Comparison of ENCODE assay signal across 24 mouse cellular contexts in the genomic region with DNA sequence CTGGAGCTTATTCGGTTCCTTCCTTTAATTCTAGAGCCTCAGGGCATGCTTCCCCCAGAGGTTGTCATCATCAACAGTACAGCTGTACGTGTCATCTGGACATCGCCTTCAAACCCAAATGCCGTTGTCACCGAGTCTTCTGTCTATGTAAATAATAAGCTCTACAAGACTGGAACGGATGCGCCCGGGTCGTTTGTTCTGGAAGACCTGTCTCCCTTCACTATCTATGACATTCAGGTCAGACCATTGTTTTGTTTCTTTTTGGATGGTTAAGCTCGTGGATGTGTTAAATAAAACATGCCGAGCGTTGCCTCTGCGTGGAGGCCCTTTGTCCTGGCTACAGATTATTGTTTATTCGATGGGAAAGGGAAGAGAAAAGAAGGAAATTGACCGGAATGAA.
A peak's percentile ranks its signal among the peaks of the same experiment; 100 is the strongest.
DNase-seq lines count a peak whose midpoint lies in the region; ATAC-seq and TF ChIP-seq lines count a peak whose summit lies in the region.
"Had no signal": no experiment of that assay in that cellular context is flagged by ENCODE, and none has a peak within 500 bp of the region (broad histone marks: within the 10 kb centered on the region; RNA-seq: fewer than 3 reads in every experiment).

No protein-coding gene starts in this region.

- no peak for TF ChIP-seq CTCF in lung, embryonic 14.5 days (IDR thresholded peaks at IDR 0.05; ENCODE audit: low read depth)
- TF ChIP-seq CTCF in hindbrain, postnatal 0 days (IDR thresholded peaks at IDR 0.05; ENCODE audit: low read depth) = no peak

- no peak for ATAC-seq in lung, embryonic 14.5 days (ENCODE audit: insufficient read depth)
- ATAC-seq in hindbrain, postnatal 0 days = no peak
- ATAC-seq: CD4-positive, CD25-positive, alpha-beta regulatory T cell, adult 4 months; forebrain, embryonic 16.5 days; Patski had no signal

- DNase-seq in heart, adult 11 months = peak; percentile 62
- DNase-seq in heart, adult 9 months (ENCODE audit: low spot score in 2 of 2) = no peak
- peak; percentile 26 for DNase-seq in lung, embryonic 14.5 days
- no peak for DNase-seq in lung, adult 18-20 months
- DNase-seq in Muller cell, postnatal 12 days (ENCODE audit: inconsistent ontology term) = peak; percentile 14
- peak; percentile 13 for DNase-seq in hindbrain, postnatal 0 days (ENCODE audit: low spot score)
- no peak for DNase-seq in MN1 (ENCODE audit: low spot score)
- DNase-seq: adrenal gland, postnatal 36 days; cerebellum, adult 9-11 months; gastrocnemius, postnatal 14 days; heart, adult 18-20 months; kidney, adult 18-20 months; kidney, postnatal 25 days; liver; lung, postnatal 14 days; thymus, postnatal 14 days had no signal

- no peak overlapping the region for H3K4me2 ChIP-seq in lung, embryonic 14.5 days
- no peak overlapping the region for H3K4me2 ChIP-seq in hindbrain, postnatal 0 days (ENCODE audit: low read depth, low read length)
- H3K4me2 ChIP-seq: liver, embryonic 15.5 days had no signal

- no peak overlapping the region for H3K9ac ChIP-seq in lung, embryonic 14.5 days
- H3K9ac ChIP-seq in hindbrain, postnatal 0 days (replicated peaks; ENCODE audit: low read length) = no peak overlapping the region
- H3K9ac ChIP-seq: liver, embryonic 15.5 days had no signal

- no peak overlapping the region for H3K27ac ChIP-seq in lung, embryonic 14.5 days (ENCODE audit: low read depth)
- H3K27ac ChIP-seq in hindbrain, postnatal 0 days = no peak overlapping the region
- H3K27ac ChIP-seq: forebrain, embryonic 10.5 days; layer of hippocampus, adult 2 months; limb, embryonic 10.5 days; liver, embryonic 15.5 days had no signal

- no peak overlapping the region for H3K4me3 ChIP-seq in lung, embryonic 14.5 days (ENCODE audit: low read depth, low read length)
- H3K4me3 ChIP-seq in hindbrain, postnatal 0 days (ENCODE audit: low read length) = no peak overlapping the region
- H3K4me3 ChIP-seq: forebrain, embryonic 10.5 days; layer of hippocampus, adult 2 months; limb, embryonic 10.5 days; liver, embryonic 15.5 days; megakaryocyte, embryonic 14.5 days had no signal

- H3K4me1 ChIP-seq in lung, embryonic 14.5 days (ENCODE audit: insufficient read depth) = no peaks in the 10 kb centered on the region
- H3K4me1 ChIP-seq in hindbrain, postnatal 0 days (ENCODE audit: insufficient read depth, low read length) = no peaks in the 10 kb centered on the region
- H3K4me1 ChIP-seq: limb, embryonic 10.5 days; liver, embryonic 15.5 days; megakaryocyte, embryonic 14.5 days had no signal

- 44% methylated on average over 15 of the region's 15 CpGs for WGBS in lung, embryonic 14.5 days
- 33% methylated on average over 15 of the region's 15 CpGs for WGBS in hindbrain, postnatal 0 days

- no peaks in the 10 kb centered on the region for H3K36me3 ChIP-seq in lung, embryonic 14.5 days (ENCODE audit: insufficient read depth)
- no peaks in the 10 kb centered on the region for H3K36me3 ChIP-seq in hindbrain, postnatal 0 days (ENCODE audit: insufficient read depth, low read length)
- H3K36me3 ChIP-seq: forebrain, embryonic 10.5 days; limb, embryonic 10.5 days; liver, embryonic 15.5 days had no signal

- no peaks in the 10 kb centered on the region for H3K27me3 ChIP-seq in lung, embryonic 14.5 days (ENCODE audit: insufficient read depth, low read length)
- no peaks in the 10 kb centered on the region for H3K27me3 ChIP-seq in hindbrain, postnatal 0 days (ENCODE audit: insufficient read depth, low read length)
- H3K27me3 ChIP-seq: liver, embryonic 15.5 days; megakaryocyte, embryonic 14.5 days had no signal

- no peaks in the 10 kb centered on the region for H3K9me3 ChIP-seq in lung, embryonic 14.5 days (ENCODE audit: low read depth, low read length)
- no peaks in the 10 kb centered on the region for H3K9me3 ChIP-seq in hindbrain, postnatal 0 days (ENCODE audit: low read length)
- H3K9me3 ChIP-seq: forebrain, embryonic 10.5 days; limb, embryonic 10.5 days; liver, embryonic 15.5 days had no signal

Comparison
In these comparisons a context has a peak if more than half of its experiments do, and no peak if none do; other contexts are left out.
1. DNase-seq: peak in heart, adult 11 months (single experiment), lung, embryonic 14.5 days (single experiment), Muller cell, postnatal 12 days (single experiment) and hindbrain, postnatal 0 days (single experiment); none in heart, adult 9 months (0 of 2), lung, adult 18-20 months (0 of 2) and MN1 (single experiment).